Mouse (Mus musculus): Measurements from ENCODE around the gene Hmgb1.

- TF ChIP-seq POLR2A (IDR thresholded peaks at IDR 0.05; ENCODE audit: low read depth, low read length) (no peak), ELF1 (IDR thresholded peaks at IDR 0.05; ENCODE audit: low read depth, low read length) (no peak), CTCF (conservative IDR thresholded peaks at IDR 0.05 in 1 of 2, IDR thresholded peaks at IDR 0.05 in 1 of 2; ENCODE audit: low read depth in 2 of 2, low read length in 2 of 2) (no peak), KAT2A (IDR thresholded peaks at IDR 0.05; ENCODE audit: insufficient replicate concordance, low read length) (no peak), RCOR1 (conservative IDR thresholded peaks at IDR 0.05; ENCODE audit: low read depth, low read length) (no peak), MYC (IDR thresholded peaks at IDR 0.05; ENCODE audit: low read depth, low read length) (no peak), NRF1 (IDR thresholded peaks at IDR 0.05; ENCODE audit: low read depth, low read length) (no peak), ZNF384 (IDR thresholded peaks at IDR 0.05; ENCODE audit: low read depth, low read length) (no peak)
Observed at GRCm38 (mm10) chr5:149156886-149157563, 27.3 kb downstream of the Hmgb1 start.

All from CH12.LX (cell line).